Mouse (Mus musculus) limb, embryonic 14.5 days (tissue): ENCODE measurements around the gene Ddah1. TPM values are rescaled to one million over a fixed set of nuclear protein-coding genes. Genes with fewer than 3 reads are reported as not detected.
A peak's percentile ranks its signal among the peaks of the same experiment; 100 is the strongest.

Experiments used
- ATAC-seq: fragments of 200-750 bp; cut with Nextera tagmentation; 2 replicates; pipeline ENCODE4 v1.8.0; 2017; ENCODE audit warnings: low read depth, moderate number of reproducible peaks, moderate TSS enrichment; ENCODE audit not compliant: low FRiP score
- DNase-seq: peaks from one replicate; pipeline ENCODE4 v3.0.0-alpha.2; 2015; ENCODE audit warnings: low spot score
- H3K27ac ChIP-seq: fragments of 300-500 bp; sonication (generic); replicated peaks from 2 replicates; pipeline ENCODE4 v1.5.1; 2014; ENCODE audit warnings: low read depth, mild to moderate bottlenecking, low read length, moderate library complexity, mixed read lengths
- H3K27me3 ChIP-seq: fragments of 300-500 bp; sonication (generic); 2 replicates; pipeline ENCODE4 v1.6.1; 2014; ENCODE audit warnings: low read length, mixed read lengths; ENCODE audit not compliant: control insufficient read depth, insufficient read depth
- H3K36me3 ChIP-seq: fragments of 300-500 bp; sonication (generic); 2 replicates; pipeline ENCODE4 v1.6.1; 2014; ENCODE audit warnings: mild to moderate bottlenecking, low read length, moderate library complexity, mixed read lengths; ENCODE audit not compliant: control insufficient read depth, insufficient read depth
- H3K4me1 ChIP-seq: fragments of 300-500 bp; sonication (generic); 2 replicates; pipeline ENCODE4 v1.6.1; 2014; ENCODE audit warnings: antibody characterized with exemption, low read length, mixed read lengths; ENCODE audit not compliant: control insufficient read depth, insufficient read depth
- H3K4me2 ChIP-seq: fragments of 300-500 bp; sonication (generic); replicated peaks from 2 replicates; pipeline ENCODE4 v1.6.1; 2014; ENCODE audit warnings: low read depth, mild to moderate bottlenecking, low read length, moderate library complexity; ENCODE audit not compliant: severe bottlenecking
- H3K4me3 ChIP-seq: fragments of 300-500 bp; sonication (generic); replicated peaks from 2 replicates; pipeline ENCODE4 v1.5.1; 2014; ENCODE audit warnings: low read length
- H3K9ac ChIP-seq: fragments of 300-500 bp; sonication (generic); 2 replicates; pipeline ENCODE4 v1.6.1; 2014; ENCODE audit warnings: mild to moderate bottlenecking, low read depth, low read length, moderate library complexity; ENCODE audit not compliant: severe bottlenecking
- H3K9me3 ChIP-seq: fragments of 300-500 bp; sonication (generic); 2 replicates; pipeline ENCODE4 v1.6.1; 2016; ENCODE audit warnings: low read length; ENCODE audit not compliant: control insufficient read depth
- POLR2A ChIP-seq: fragments of 200-500 bp; IDR thresholded peaks from 2 replicates; pipeline ENCODE4 v1.8.0; 2012; ENCODE audit warnings: inconsistent platforms, mild to moderate bottlenecking, moderate library complexity, borderline replicate concordance; ENCODE audit not compliant: insufficient read depth, insufficient read length; ENCODE audit errors: extremely low read depth
- WGBS: fragments of 180-500 bp; shearing (Covaris S2); extraction: QIAGEN DNeasy Blood & Tissue Kit; methylation state at CpG from one replicate; pipeline ENCODE4 v1.1.7; 2014; 5-methylcytosine and 5-hydroxymethylcytosine counted together
- polyA plus RNA-seq, 2 experiments: library from polyadenylated mRNA; depleted of rRNA in 1 of 2; stranded (reverse) in 1 of 2; unstranded in 1 of 2; fragments of >200 nt; fragmentation: Nextera tagmentation in 1 of 2; extraction: Ambion mirVana in 1 of 2; gene quantifications; 2 replicates each; pipeline versions ENCODE4 v1.2.1 to v1.2.3; 2012 to 2014

The Ddah1 gene
- polyA plus RNA-seq, 2 experiments = 32.2 to 48.2 TPM

GRCm38 (mm10) chr3:145806502-145806901, 48.0 kb downstream of the Ddah1 start:
- H3K27ac ChIP-seq = peak overlapping the region; percentile 16
- peak overlapping the region; percentile 5; the same call in 1 of the 2 replicates for H3K4me2 ChIP-seq
- H3K27me3 ChIP-seq = no peaks in the 10 kb centered on the region
- peaks cover 15% of the 10 kb centered on the region for H3K4me1 ChIP-seq
- ATAC-seq (no peak), DNase-seq (peak; percentile 60)
- H3K36me3 ChIP-seq = no peaks in the 10 kb centered on the region
- WGBS = 27% methylated on average over 5 of the region's 5 CpGs
- TF ChIP-seq POLR2A = no peak
- H3K9me3 ChIP-seq = no peaks in the 10 kb centered on the region
- no peak overlapping the region for H3K9ac ChIP-seq
- no peak overlapping the region for H3K4me3 ChIP-seq

- no peaks in the 10 kb centered on the region for H3K27me3 ChIP-seq
- H3K4me3 ChIP-seq = no peak overlapping the region
- DNase-seq = no peak
- H3K9ac ChIP-seq = no peak overlapping the region
- H3K4me2 ChIP-seq = no peak overlapping the region
- TF ChIP-seq POLR2A = no peak
- no peaks in the 10 kb centered on the region for H3K4me1 ChIP-seq
- no peaks in the 10 kb centered on the region for H3K9me3 ChIP-seq
- no peaks in the 10 kb centered on the region for H3K36me3 ChIP-seq
- ATAC-seq = no peak
- 75% methylated on average over 1 of the region's 1 CpGs for WGBS
- no peak overlapping the region for H3K27ac ChIP-seq
Measured at GRCm38 (mm10) chr3:145816807-145817206, 58.3 kb downstream of the Ddah1 start.

- Histone ChIP-seq H3K27me3 (no peaks in the 10 kb centered on the region), H3K9ac (no peak overlapping the region), H3K9me3 (no peaks in the 10 kb centered on the region), H3K36me3 (no peaks in the 10 kb centered on the region), H3K27ac (no peak overlapping the region), H3K4me3 (no peak overlapping the region), H3K4me1 (no peaks in the 10 kb centered on the region), H3K4me2 (no peak overlapping the region)
- DNase-seq (no peak), ATAC-seq (no peak)
- 77% methylated on average over 6 of the region's 6 CpGs for WGBS
- no peak for TF ChIP-seq POLR2A
Measured at GRCm38 (mm10) chr3:145817276-145817675, 58.8 kb downstream of the Ddah1 start.

DNA sequence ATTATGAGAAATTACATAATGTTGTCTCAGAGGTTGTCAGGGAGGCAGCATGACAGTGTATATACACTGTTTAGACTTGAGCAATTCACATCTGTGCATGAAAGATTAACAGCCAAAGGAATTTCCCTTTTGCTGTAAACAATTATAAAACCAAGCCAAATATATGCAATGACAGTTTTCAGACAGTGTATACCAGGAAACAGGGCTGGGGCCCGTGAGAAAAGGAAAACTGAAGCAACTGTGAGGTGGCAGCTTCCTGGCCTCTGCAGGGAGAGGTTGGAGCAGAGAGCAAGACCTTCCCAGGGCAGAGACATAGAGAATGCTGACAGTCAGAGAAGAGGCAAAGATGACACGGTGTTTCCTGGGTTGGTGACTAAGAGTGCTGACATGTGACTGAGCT, 62.0 kb downstream of the Ddah1 start:
- H3K9ac ChIP-seq = no peak overlapping the region
- H3K36me3 ChIP-seq = no peaks in the 10 kb centered on the region
- no peaks in the 10 kb centered on the region for H3K27me3 ChIP-seq
- 73% methylated on average over 2 of the region's 2 CpGs for WGBS
- H3K9me3 ChIP-seq = no peaks in the 10 kb centered on the region
- no peak for TF ChIP-seq POLR2A
- ATAC-seq (no peak), DNase-seq (no peak)
- H3K4me2 ChIP-seq = no peak overlapping the region
- peaks cover 1% of the 10 kb centered on the region; the same call in 1 of the 2 replicates for H3K4me1 ChIP-seq
- H3K27ac ChIP-seq = no peak overlapping the region
- H3K4me3 ChIP-seq = no peak overlapping the region

- Histone ChIP-seq H3K27me3 (no peaks in the 10 kb centered on the region), H3K4me2 (no peak overlapping the region), H3K9ac (no peak overlapping the region), H3K9me3 (no peaks in the 10 kb centered on the region), H3K4me1 (peaks cover 3% of the 10 kb centered on the region; the same call in 1 of the 2 replicates), H3K27ac (no peak overlapping the region), H3K36me3 (no peaks in the 10 kb centered on the region), H3K4me3 (no peak overlapping the region)
- no peak for ATAC-seq
- TF ChIP-seq POLR2A = no peak
- 98% methylated on average over 2 of the region's 2 CpGs for WGBS
- DNase-seq = no peak
Measured at GRCm38 (mm10) chr3:145820938-145821337, 62.5 kb downstream of the Ddah1 start.

GRCm38 (mm10) chr3:145822201-145822600, 63.7 kb downstream of the Ddah1 start:
- Histone ChIP-seq H3K4me3 (no peak overlapping the region), H3K9me3 (no peaks in the 10 kb centered on the region), H3K9ac (no peak overlapping the region), H3K27me3 (no peaks in the 10 kb centered on the region), H3K4me1 (peaks cover 9% of the 10 kb centered on the region), H3K27ac (no peak overlapping the region), H3K4me2 (no peak overlapping the region), H3K36me3 (no peaks in the 10 kb centered on the region)
- ATAC-seq (no peak), DNase-seq (no peak)
- 88% methylated on average over 4 of the region's 4 CpGs for WGBS
- TF ChIP-seq POLR2A = no peak
